Mouse (Mus musculus) right cerebral cortex, adult 2 months (tissue): ENCODE measurements at regions not wholly inside any gene's neighbourhood (a gene's known extent, or its start where the extent isn't known, plus 50 kb on each side); places are given as distances from the start of the nearest gene placed in this dataset.

Source experiments
- DNase-seq, 2 experiments: peaks; one replicate each; pipeline ENCODE4 v3.0.0; 2021 to 2022; ENCODE audit warnings: low spot score in 2 of 2

GRCm38 (mm10) chrX:56276348-56276747, 63.7 kb upstream of the Gm773 start:
- peak; percentile 3 to 6 for DNase-seq

- DNase-seq = peak; percentile 14 to 46
Measured at GRCm38 (mm10) chrX:56274170-56274569, 61.5 kb upstream of the Gm773 start.

GRCm38 (mm10) chrX:56269706-56270105, 57.0 kb upstream of the Gm773 start:
- peak; percentile 36 to 64 for DNase-seq
